Mouse (Mus musculus) neural tube, embryonic 10.5 days (tissue): ENCODE measurements at regions not wholly inside any gene's neighbourhood (a gene's known extent, or its start where the extent isn't known, plus 50 kb on each side); places are given as distances from the start of the nearest gene placed in this dataset.
"Not testable (repeated sequence)": the region's sequence is repeated elsewhere in the genome, so short reads cannot be mapped to it uniquely, and the experiment has no call there.

Source experiments
- DNase-seq: peaks from one replicate; pipeline ENCODE4 v3.0.0-alpha.2; 2017; ENCODE audit warnings: low spot score; ENCODE audit errors: extremely low spot score

DNA sequence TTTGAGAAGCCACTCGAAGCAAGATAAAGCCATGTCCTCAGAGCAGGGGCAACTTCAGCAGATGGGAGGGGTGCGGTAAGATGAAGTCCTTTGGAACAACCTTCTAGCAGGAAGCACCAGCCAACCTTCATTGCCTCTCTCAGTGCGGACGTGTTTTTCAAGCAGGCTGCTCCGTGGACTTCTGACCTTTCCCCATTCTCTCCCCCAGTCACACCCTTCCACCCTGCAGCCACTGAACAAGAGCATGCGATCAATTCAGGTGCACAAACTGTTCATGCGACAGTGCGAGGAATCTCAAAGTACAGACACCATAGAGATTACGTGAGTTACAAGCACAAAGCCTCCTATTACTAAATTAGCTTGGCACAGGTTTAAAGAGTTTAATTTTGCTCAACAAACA, 102.9 kb upstream of the Rpl34 start:
- no peak for DNase-seq

- DNase-seq = no peak
These were observed 101.6 kb upstream of the Rpl34 start for GRCm38 (mm10) chr3:130831788-130832187.

GRCm38 (mm10) chr3:130828346-130828745, 98.1 kb upstream of the Rpl34 start:
- no peak for DNase-seq

DNA sequence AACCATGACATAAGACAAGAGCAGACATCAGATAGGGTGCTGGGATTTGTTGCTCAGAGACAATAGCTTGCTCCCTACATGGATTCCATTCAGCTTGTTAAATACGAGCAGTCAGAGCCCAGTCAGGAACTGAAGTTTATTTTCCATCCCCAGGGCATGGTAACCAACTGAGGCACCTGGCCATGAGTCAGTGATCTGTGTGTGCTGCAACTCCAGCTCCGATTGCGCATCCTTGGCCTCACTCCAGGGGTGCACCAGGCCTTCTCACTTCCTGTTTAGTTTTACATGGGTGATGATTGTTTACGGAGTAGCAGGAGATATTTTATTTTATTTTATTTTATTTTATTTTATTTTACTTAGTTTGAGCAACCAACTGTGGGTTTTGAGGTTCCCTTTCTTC, 97.7 kb upstream of the Rpl34 start:
- DNase-seq = no peak

DNA sequence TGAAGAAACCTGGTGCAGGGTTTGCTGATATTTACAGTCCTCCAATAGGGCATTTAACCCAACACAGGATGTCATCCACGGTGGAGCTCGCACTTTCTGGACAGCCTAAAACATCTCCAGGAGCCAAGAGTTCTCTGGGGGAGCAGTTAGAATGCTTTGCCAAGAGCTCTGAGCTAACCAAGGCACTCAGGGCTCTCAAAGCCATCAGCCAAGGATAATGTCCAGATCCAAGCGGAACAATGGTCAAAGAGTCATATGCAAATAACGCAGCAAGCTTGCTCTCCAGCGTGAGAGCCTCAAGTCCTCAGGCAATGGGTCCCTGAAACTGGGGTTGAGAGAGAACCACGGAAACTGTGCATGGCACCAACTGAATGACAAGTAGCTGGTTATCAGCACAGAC, 96.8 kb upstream of the Rpl34 start:
- DNase-seq = no peak

DNA sequence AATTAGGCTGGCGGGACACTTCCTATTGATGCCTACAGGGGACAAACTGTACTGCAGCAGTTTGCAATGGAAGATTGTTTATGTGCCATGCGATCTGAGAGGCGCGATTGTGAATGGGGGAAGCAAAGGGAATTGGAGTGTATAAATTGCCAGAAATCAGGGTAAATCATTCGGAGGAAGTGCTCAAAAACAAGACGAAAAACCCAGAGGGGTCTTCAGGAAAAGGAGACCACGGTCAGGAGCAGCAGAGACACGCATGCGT, 89.6 kb upstream of the Rpl34 start:
- DNase-seq = no peak

DNA sequence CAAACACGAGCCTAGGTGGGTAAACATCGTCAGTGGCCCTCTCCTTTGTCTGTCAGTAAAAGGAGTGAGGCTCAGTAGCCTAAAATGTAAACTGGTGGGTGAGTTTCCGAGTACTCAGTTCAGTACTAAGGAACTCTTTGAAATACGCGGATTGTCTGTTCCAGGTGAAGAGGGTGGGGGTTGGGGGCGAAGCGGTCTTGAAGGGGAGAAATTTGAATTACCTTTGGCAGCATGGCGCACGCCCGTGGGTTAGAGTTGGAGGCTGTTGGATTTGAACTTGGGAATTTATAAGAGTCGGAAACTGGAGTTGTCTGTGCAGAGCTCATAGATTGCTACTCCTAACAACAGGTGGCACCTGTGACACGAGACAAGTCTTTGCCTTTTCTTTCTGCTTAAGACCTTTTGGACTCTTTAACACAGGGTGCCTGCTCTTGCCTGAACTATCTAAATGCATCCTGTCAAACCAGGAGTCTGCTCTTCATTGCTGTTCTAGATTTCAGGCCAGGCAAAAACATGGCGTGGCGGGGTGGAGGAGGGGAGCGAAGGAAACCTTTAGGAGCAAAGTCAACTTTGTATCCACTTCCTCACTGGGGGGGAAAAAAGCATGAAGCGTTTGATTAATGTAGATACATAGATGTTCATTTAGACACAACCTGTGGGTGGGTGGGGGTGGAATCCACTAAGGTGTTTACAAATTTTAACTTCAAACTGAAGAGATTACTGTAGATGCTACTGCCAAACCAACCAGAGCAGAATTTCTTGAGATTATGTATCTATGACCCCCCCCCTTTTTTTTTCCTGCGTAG, 89.0 kb upstream of the Rpl34 start:
- DNase-seq = no peak

DNA sequence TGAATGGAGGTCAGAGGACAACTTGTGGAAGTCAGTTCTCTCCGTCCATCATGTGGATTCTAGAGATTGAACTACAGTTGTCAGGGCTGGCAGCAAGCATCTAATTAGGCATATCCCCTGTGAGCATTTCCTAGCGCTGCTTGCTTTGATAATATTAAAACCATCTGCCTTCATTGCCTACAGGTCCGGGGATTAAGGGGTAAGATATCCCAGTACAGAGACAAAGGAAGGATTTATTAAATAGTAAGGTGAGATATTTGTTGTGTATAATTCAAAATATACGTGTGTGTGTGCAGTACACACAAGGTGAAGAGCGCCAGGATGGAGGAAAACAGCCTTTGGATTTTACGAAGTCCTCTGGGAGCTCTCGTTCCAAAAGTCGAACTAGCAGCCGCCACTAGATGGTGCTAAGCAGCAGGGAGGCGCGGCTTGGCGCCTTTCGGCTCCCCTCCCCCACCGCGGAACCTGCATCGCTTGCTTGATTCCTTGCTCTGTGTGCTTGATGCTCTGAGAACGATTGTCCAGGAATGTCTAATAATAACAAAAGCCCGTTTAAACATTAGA, 88.4 kb upstream of the Rpl34 start:
- DNase-seq = peak; percentile 92

- no peak for DNase-seq
These were observed 79.8 kb upstream of the Rpl34 start for GRCm38 (mm10) chr3:130809696-130810665.

- no peak for DNase-seq
These were observed 75.1 kb upstream of the Rpl34 start for GRCm38 (mm10) chr3:130805345-130805744.

GRCm38 (mm10) chr3:130804327-130804662, 74.1 kb upstream of the Rpl34 start:
- no peak for DNase-seq

DNA sequence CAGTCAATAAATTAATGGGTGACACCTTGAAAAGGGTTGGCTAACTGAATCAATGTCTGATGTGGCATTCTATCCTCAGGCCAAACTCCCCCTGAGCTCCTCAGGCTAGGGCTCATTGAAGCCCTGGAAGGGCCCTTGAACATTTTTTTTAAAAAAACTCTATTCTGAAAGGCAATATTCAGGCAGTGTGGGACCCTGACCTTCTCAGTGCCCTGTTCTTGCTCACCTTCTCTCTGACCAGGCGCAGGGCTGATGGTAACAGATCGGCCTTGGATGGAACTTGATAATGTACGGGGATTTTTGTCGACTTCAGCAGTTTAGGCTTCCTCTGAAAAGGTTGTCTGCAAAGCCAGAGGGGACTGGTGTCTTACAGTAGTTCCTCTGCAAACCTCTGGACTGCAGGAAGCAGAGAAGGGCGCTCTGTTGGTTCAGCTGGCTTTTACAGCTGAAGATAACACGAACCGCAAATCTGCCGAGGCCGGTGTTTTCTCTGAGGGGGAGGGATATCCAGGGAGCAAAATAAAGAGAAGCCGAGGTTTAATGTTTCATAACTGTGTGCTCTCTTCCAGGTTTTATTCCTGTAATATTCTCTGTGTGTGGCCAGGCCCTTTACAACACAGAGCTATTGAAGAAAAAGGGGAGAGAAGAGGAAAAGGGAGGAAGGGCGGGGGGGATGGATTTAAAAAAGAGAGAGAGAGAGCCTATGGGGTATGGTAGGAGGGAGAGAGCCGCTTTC, 73.6 kb upstream of the Rpl34 start:
- DNase-seq = peak; percentile 52

DNA sequence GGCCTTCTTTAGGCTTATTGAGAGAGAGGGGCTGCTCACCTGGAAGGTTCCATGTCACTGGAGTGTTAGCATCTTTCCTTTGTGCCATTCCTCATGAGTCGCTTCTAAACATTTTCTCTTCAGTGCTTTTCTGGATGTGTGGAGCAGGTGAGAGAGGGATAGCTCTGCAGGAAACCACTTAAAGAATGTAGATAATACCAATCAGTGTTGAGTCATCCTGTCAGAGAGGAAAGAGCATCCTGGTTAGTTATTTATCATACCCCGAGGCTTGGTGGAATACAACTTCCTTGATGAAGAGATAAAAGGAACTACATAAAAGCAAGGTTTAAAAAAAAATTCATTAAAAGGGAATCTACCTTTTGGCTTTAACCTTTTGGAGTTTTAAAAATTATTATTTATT, 69.8 kb upstream of the Rpl34 start:
- no peak for DNase-seq

DNA sequence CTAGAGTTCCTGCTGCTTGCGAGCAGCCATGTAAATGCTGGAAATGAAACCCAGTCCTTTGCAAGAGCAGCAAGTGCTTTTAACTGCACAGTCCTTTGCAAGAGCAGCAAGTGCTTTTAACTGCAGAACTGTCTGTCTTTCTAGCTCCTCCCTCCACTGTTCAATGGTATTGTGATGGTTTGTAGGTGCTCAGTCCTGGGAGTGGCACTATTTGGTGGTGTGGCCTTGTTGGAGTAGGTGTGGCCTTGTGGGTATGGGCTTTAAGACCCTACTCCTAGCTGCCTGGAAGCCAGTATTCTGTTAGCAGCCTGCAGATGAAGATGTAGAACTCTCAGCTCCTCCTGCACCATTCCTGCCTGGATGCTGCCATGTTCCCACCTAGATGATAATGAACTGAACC, 67.8 kb upstream of the Rpl34 start:
- not testable (repeated sequence) for DNase-seq

- DNase-seq = no peak
These were observed 66.3 kb upstream of the Rpl34 start for GRCm38 (mm10) chr3:130796531-130796930.

- DNase-seq = no peak
These were observed 65.2 kb upstream of the Rpl34 start for GRCm38 (mm10) chr3:130795396-130795795.

GRCm38 (mm10) chr3:130794142-130794925, 64.1 kb upstream of the Rpl34 start:
- DNase-seq = no peak

DNA sequence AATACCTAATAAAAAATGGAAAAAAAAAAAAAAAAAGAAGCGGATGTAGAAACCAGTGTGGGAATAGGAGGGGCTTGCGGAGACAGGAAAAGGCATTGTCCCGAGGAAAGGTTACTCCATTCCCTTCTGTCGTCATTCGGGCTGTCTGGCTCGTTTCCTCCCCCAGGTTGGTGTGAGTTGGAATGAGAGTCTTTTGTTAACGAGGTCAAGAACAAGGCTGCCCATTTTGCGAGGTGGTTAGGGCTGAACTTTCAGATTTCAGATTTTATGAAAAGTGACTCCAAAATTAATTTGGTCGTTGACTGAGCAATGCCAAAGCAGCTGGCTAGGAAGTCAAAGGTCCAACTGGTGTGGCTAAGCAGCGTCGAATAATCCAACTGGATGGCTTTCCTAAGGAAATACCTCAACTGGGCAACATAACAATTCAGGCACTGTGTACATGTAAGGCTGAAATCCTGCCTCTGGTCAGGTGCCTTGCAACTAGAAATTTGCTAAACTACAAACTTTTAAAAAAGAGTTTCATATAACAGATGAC, 50.6 kb upstream of the Rpl34 start:
- no peak for DNase-seq
